Mouse (Mus musculus): ENCODE data around the gene Hck.

DNA sequence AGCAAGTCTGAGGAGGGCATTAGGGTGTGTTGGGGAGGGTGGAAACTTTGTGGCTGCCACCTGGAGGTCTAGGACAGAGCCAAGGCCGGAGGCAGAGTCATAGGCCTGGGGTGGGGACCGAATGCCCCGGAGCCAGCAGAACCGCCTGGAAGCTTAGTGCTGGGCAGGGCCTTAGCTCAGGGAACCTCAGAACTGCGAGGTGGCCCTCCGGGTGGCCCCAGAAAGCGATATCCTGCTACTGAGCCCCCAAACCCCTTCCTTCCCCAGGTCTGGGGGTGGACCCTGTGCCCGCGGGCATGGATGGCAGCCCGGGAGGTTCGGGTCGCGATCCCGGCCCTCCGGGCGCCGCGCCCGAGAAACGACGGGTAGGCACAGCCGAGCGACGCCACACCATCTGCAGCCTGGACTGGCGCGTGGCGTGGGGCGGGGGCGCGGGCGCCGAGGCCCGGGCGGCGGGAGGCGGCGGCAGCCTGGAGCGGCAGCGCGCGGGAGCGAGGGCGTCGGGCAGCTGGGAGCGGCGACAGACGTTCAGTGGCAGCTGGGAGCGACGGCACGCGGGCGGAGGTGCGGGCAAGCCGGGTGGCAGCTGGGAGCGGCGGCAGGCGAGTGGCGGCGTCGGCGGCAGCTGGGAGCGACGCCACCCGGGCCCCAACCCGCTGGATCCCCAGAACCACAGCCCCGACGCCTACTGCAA, 36.6 kb upstream of the Hck start:
- no peak for TF ChIP-seq CTCF (IDR thresholded peaks at IDR 0.05; ENCODE audit: low read depth)
- no peak for TF ChIP-seq EP300 (IDR thresholded peaks at IDR 0.05; ENCODE audit: low read depth)

Data from liver, embryonic 14.5 days (tissue).